9 mouse cellular contexts compared by ENCODE assay signal in the genomic region with DNA sequence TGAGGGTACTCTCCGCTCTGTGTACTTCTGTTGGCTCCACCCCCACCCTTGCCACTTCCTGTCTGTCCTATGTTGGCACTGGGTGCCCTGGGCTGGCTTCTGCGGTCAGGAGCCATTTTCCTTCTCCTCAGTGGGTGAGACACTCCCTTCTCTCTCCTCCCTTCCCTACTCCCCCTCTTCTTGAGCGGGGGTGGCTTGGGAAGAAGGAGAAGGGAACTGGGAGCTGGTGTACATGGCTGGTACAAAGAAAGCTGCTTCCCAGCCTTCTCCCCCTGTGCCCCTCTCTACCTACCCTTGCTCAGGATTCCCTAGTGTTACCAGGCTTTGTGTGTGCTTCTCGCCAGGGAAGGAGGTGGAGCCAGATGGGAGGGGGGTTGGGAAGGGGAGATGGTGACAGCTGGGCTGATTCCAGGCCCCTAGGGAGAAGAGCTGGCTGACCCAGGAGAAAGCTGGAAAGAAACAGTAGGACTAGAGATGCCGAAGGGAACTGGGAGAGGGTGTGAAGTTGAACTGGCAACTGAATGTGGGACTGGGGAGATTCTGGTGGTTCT. TPM values are rescaled to one million over a fixed set of nuclear protein-coding genes. Genes with fewer than 3 reads are reported as not detected.
DNase-seq lines count a peak whose midpoint lies in the region; ATAC-seq and TF ChIP-seq lines count a peak whose summit lies in the region.
"Had no signal": no experiment of that assay in that cellular context is flagged by ENCODE, and none has a peak within 500 bp of the region (broad histone marks: within the 10 kb centered on the region; RNA-seq: fewer than 3 reads in every experiment).

No protein-coding gene starts in this region.

- TF ChIP-seq CTCF in cortical plate, adult 2 months (IDR thresholded peaks at IDR 0.05; ENCODE audit: extremely low read depth, insufficient read depth, low read length), result no peak

- peaks cover 19% of the 10 kb centered on the region for H3K4me1 ChIP-seq in cortical plate, adult 2 months (ENCODE audit: control insufficient read depth, insufficient read depth, low read length)
- H3K4me1 ChIP-seq in limb, embryonic 15.5 days, result peaks cover 46% of the 10 kb centered on the region
- peaks cover 29% of the 10 kb centered on the region for H3K4me1 ChIP-seq in midbrain, embryonic 16.5 days (ENCODE audit: control insufficient read depth, insufficient read depth, low read length)

- H3K36me3 ChIP-seq in limb, embryonic 15.5 days, result peaks cover 51% of the 10 kb centered on the region
- H3K36me3 ChIP-seq in midbrain, embryonic 16.5 days (ENCODE audit: control insufficient read depth, insufficient read depth, low read length), result peaks cover 27% of the 10 kb centered on the region

- intact Hi-C loops in heart, postnatal 25 days (cut with DNase I), result loop anchor here (5.0 kb wide), 1 partner anchor 33 kb away; a partner anchor contains a TSS

- H3K9me3 ChIP-seq in limb, embryonic 15.5 days, result no peaks in the 10 kb centered on the region
- H3K9me3 ChIP-seq in midbrain, embryonic 16.5 days (replicated peaks; ENCODE audit: control insufficient read depth, low read length, poor library complexity, severe bottlenecking), result no peaks in the 10 kb centered on the region

- DNase-seq in adrenal gland, postnatal 10 days, result peak; percentile 66
- no peak for DNase-seq in adrenal gland, adult 18-20 months (ENCODE audit: low spot score in 2 of 2)
- peak; percentile 68 to 72 for DNase-seq in B cell, adult 2 months
- peak; percentile 43 for DNase-seq in heart, postnatal 25 days (ENCODE audit: low spot score)
- DNase-seq in thymus, postnatal 4 days, result peak; percentile 81

- no peak for ATAC-seq in limb, embryonic 15.5 days (ENCODE audit: insufficient number of reproducible peaks, low FRiP score, low TSS enrichment, low read depth)
- no peak for ATAC-seq in midbrain, embryonic 16.5 days

- WGBS in limb, embryonic 15.5 days, result 41% methylated on average over 4 of the region's 5 CpGs
- WGBS in midbrain, embryonic 16.5 days, result 32% methylated on average over 5 of the region's 5 CpGs

- no peaks in the 10 kb centered on the region for H3K27me3 ChIP-seq in limb, embryonic 15.5 days
- no peaks in the 10 kb centered on the region for H3K27me3 ChIP-seq in midbrain, embryonic 16.5 days (ENCODE audit: control insufficient read depth, insufficient read depth, low read depth, low read length)
- H3K27me3 ChIP-seq: CH12.LX had no signal

- H3K4me3 ChIP-seq in cortical plate, adult 2 months (ENCODE audit: insufficient read depth, low read length), result peak overlapping the region; percentile 94; the same call in 1 of the 2 replicates
- peak overlapping the region; percentile 7; the same call in 1 of the 2 replicates for H3K4me3 ChIP-seq in limb, embryonic 15.5 days
- H3K4me3 ChIP-seq in midbrain, embryonic 16.5 days (ENCODE audit: low read depth, low read length), result peak overlapping the region; percentile 8; the same call in 1 of the 2 replicates

- peak overlapping the region; percentile 11; the same call in 1 of the 2 replicates for H3K9ac ChIP-seq in limb, embryonic 15.5 days
- H3K9ac ChIP-seq in midbrain, embryonic 16.5 days (ENCODE audit: low read depth, low read length), result peak overlapping the region; percentile 73

- H3K4me2 ChIP-seq in limb, embryonic 15.5 days, result peak overlapping the region; percentile 17
- H3K4me2 ChIP-seq in midbrain, embryonic 16.5 days (ENCODE audit: low read length), result peak overlapping the region; percentile 70

- TF ChIP-seq POLR2A in cortical plate, adult 2 months (IDR thresholded peaks at IDR 0.05; ENCODE audit: extremely low read depth, insufficient read depth, low read length), result no peak

- H3K27ac ChIP-seq in cortical plate, adult 2 months (ENCODE audit: insufficient read depth, low read length), result peak overlapping the region; percentile 43
- H3K27ac ChIP-seq in limb, embryonic 15.5 days, result peak overlapping the region; percentile 38; the same call in 1 of the 2 replicates
- peak overlapping the region; percentile 69 for H3K27ac ChIP-seq in midbrain, embryonic 16.5 days (ENCODE audit: low read length)

RNA-seq across cellular contexts. Expression of a gene that starts 3.7 kb away (rescaled TPM):
- total RNA-seq in adrenal gland, postnatal 10 days (2021), result 100 to 1,000 TPM; 156 to 198 TPM
- 100 to 1,000 TPM; 150 to 190 TPM for total RNA-seq in adrenal gland, adult 18-20 months (2021)
- polyA plus RNA-seq in cortical plate, adult 2 months (2012; rRNA removed), result 79.0 and 80.7 TPM in 2 replicates
- 100 to 1,000 TPM; 111 to 116 TPM for total RNA-seq in heart, postnatal 25 days (2021)
- 66.7 TPM in 2 replicates for polyA plus RNA-seq in limb, embryonic 15.5 days (2015; fragmentation: Nextera tagmentation; extraction: Ambion mirVana)
- 59.7 and 74.3 TPM in 2 replicates for polyA plus RNA-seq in midbrain, embryonic 16.5 days (2015; fragmentation: Nextera tagmentation; extraction: Ambion mirVana)

RNA-seq across cellular contexts. Expression of a gene that starts 31.8 kb away (rescaled TPM):
- 1 to 10 TPM in 1 of 2 experiments, under 1 TPM in 1; 0.90 to 1.4 TPM for total RNA-seq in adrenal gland, postnatal 10 days (2021)
- total RNA-seq in adrenal gland, adult 18-20 months (2021), result under 1 TPM; 0.40 to 0.93 TPM
- 1.0 and 1.3 TPM in 2 replicates for polyA plus RNA-seq in cortical plate, adult 2 months (2012; rRNA removed)
- not detected for total RNA-seq in heart, postnatal 25 days (2021)
- 6.5 and 6.6 TPM in 2 replicates for polyA plus RNA-seq in limb, embryonic 15.5 days (2015; fragmentation: Nextera tagmentation; extraction: Ambion mirVana)
- polyA plus RNA-seq in midbrain, embryonic 16.5 days (2015; fragmentation: Nextera tagmentation; extraction: Ambion mirVana), result 0.45 and 0.60 TPM in 2 replicates

RNA-seq across cellular contexts. Expression of a gene that starts 32.2 kb away (rescaled TPM):
- 10 to 100 TPM; 36.7 to 42.2 TPM for total RNA-seq in adrenal gland, postnatal 10 days (2021)
- total RNA-seq in adrenal gland, adult 18-20 months (2021), result 10 to 100 TPM; 51.6 to 61.3 TPM
- 20.0 and 21.5 TPM in 2 replicates for polyA plus RNA-seq in cortical plate, adult 2 months (2012; rRNA removed)
- total RNA-seq in heart, postnatal 25 days (2021), result 10 to 100 TPM; 19.4 to 20.0 TPM
- polyA plus RNA-seq in limb, embryonic 15.5 days (2015; fragmentation: Nextera tagmentation; extraction: Ambion mirVana), result 54.4 and 58.0 TPM in 2 replicates
- polyA plus RNA-seq in midbrain, embryonic 16.5 days (2015; fragmentation: Nextera tagmentation; extraction: Ambion mirVana), result 49.2 and 49.3 TPM in 2 replicates

RNA-seq across cellular contexts. Expression of a gene that starts 45.5 kb away (rescaled TPM):
- total RNA-seq in adrenal gland, postnatal 10 days (2021), result 10 to 100 TPM; 16.7 to 30.1 TPM
- 10 to 100 TPM; 19.4 to 20.4 TPM for total RNA-seq in adrenal gland, adult 18-20 months (2021)
- 96.9 and 97.6 TPM in 2 replicates for polyA plus RNA-seq in cortical plate, adult 2 months (2012; rRNA removed)
- total RNA-seq in heart, postnatal 25 days (2021), result 10 to 100 TPM in 1 of 2 experiments, 1 to 10 TPM in 1; 7.1 to 12.0 TPM
- 26.6 and 46.8 TPM in 2 replicates for polyA plus RNA-seq in limb, embryonic 15.5 days (2015; fragmentation: Nextera tagmentation; extraction: Ambion mirVana)
- polyA plus RNA-seq in midbrain, embryonic 16.5 days (2015; fragmentation: Nextera tagmentation; extraction: Ambion mirVana), result 21.1 and 21.2 TPM in 2 replicates

RNA-seq across cellular contexts. Expression of a gene that starts 50.0 kb away (rescaled TPM):
- total RNA-seq in adrenal gland, postnatal 10 days (2021), result 1 to 10 TPM; 4.6 to 7.5 TPM
- total RNA-seq in adrenal gland, adult 18-20 months (2021), result 1 to 10 TPM; 7.8 to 9.6 TPM
- 17.3 and 19.4 TPM in 2 replicates for polyA plus RNA-seq in cortical plate, adult 2 months (2012; rRNA removed)
- total RNA-seq in heart, postnatal 25 days (2021), result 1 to 10 TPM; 2.5 to 4.1 TPM
- polyA plus RNA-seq in limb, embryonic 15.5 days (2015; fragmentation: Nextera tagmentation; extraction: Ambion mirVana), result 9.9 and 12.4 TPM in 2 replicates
- polyA plus RNA-seq in midbrain, embryonic 16.5 days (2015; fragmentation: Nextera tagmentation; extraction: Ambion mirVana), result 18.0 and 18.3 TPM in 2 replicates

Comparison
In these comparisons a context has a peak if more than half of its experiments do, and no peak if none do; other contexts are left out.
1. DNase-seq: peak in adrenal gland, postnatal 10 days (single experiment), B cell, adult 2 months (2 of 2), heart, postnatal 25 days (single experiment) and thymus, postnatal 4 days (single experiment); none in adrenal gland, adult 18-20 months (0 of 2).
2. H3K4me3 ChIP-seq: peak in every context shown above with its lines; median percentile 94 in cortical plate, adult 2 months; 8 in midbrain, embryonic 16.5 days; 7 in limb, embryonic 15.5 days.
3. Peak in every context shown above with its lines, with median percentiles within 50 percentile points of each other: H3K27ac ChIP-seq.